Mouse (Mus musculus) heart, embryonic 12.5 days (tissue): ENCODE results near the gene Armc10. TPM values are rescaled to one million over a fixed set of nuclear protein-coding genes. Genes with fewer than 3 reads are reported as not detected.
"Not testable (repeated sequence)": the region's sequence is repeated elsewhere in the genome, so short reads cannot be mapped to it uniquely, and the experiment has no call there.

Experiments
- ATAC-seq: fragments of 200-750 bp; cut with Nextera tagmentation; 2 replicates; pipeline ENCODE4 v1.8.0; 2017; ENCODE audit warnings: moderate TSS enrichment, moderate library complexity; ENCODE audit not compliant: insufficient number of reproducible peaks, low FRiP score
- H3K27ac ChIP-seq: fragments of 300-500 bp; sonication (generic); 2 replicates; pipeline ENCODE4 v1.5.1; 2016; ENCODE audit warnings: mild to moderate bottlenecking, moderate library complexity; ENCODE audit not compliant: poor library complexity, severe bottlenecking
- H3K27me3 ChIP-seq: fragments of 300-500 bp; sonication (generic); replicated peaks from 2 replicates; pipeline ENCODE4 v1.6.1; 2016; ENCODE audit warnings: mild to moderate bottlenecking, moderate library complexity
- H3K36me3 ChIP-seq: fragments of 300-500 bp; sonication (generic); 2 replicates; pipeline ENCODE4 v1.6.1; 2016; ENCODE audit warnings: mild to moderate bottlenecking, moderate library complexity
- H3K4me1 ChIP-seq: fragments of 300-500 bp; sonication (generic); replicated peaks from 2 replicates; pipeline ENCODE4 v1.6.1; 2016; ENCODE audit warnings: mild to moderate bottlenecking
- H3K4me2 ChIP-seq: fragments of 300-500 bp; sonication (generic); 2 replicates; pipeline ENCODE4 v1.6.1; 2016; ENCODE audit warnings: mild to moderate bottlenecking, moderate library complexity
- H3K4me3 ChIP-seq: fragments of 300-500 bp; sonication (generic); 2 replicates; pipeline ENCODE4 v1.5.1; 2016; ENCODE audit warnings: mild to moderate bottlenecking
- H3K9ac ChIP-seq: fragments of 300-500 bp; sonication (generic); 2 replicates; pipeline ENCODE4 v1.6.1; 2016; ENCODE audit warnings: mild to moderate bottlenecking, moderate library complexity
- H3K9me3 ChIP-seq: fragments of 300-500 bp; sonication (generic); replicated peaks from 2 replicates; pipeline ENCODE4 v1.6.1; 2016; ENCODE audit warnings: mild to moderate bottlenecking, moderate library complexity
- WGBS: fragments of 180-500 bp; shearing (Covaris S2); methylation state at CpG from one replicate; pipeline ENCODE4 v1.1.7; 2016; 5-methylcytosine and 5-hydroxymethylcytosine counted together
- polyA plus RNA-seq: library from polyadenylated mRNA; unstranded; fragments of >200 nt; fragmentation: Nextera tagmentation; extraction: Ambion mirVana; gene quantifications from 2 replicates; pipeline ENCODE4 v1.2.1, GENCODE M21; 2016

Gene Armc10
- polyA plus RNA-seq, 1 experiment from 2014 or later, result 21.7 TPM

- Histone ChIP-seq H3K4me3 (no peak overlapping the region), H3K4me2 (no peak overlapping the region), H3K9ac (no peak overlapping the region), H3K9me3 (peaks cover 9% of the 10 kb centered on the region), H3K4me1 (0 out of 2 replicates have a peak, but pooled peaks cover 4% of the 10 kb centered on the region), H3K27ac (no peak overlapping the region), H3K27me3 (0 out of 2 replicates have a peak, but pooled peaks cover under 1% of the 10 kb centered on the region), H3K36me3 (no peaks in the 10 kb centered on the region)
- 87% methylated on average over 4 of the region's 4 CpGs for WGBS
- no peak for ATAC-seq
Observed at GRCm38 (mm10) chr5:21706546-21706945, 60.9 kb downstream of the Armc10 start.

DNA sequence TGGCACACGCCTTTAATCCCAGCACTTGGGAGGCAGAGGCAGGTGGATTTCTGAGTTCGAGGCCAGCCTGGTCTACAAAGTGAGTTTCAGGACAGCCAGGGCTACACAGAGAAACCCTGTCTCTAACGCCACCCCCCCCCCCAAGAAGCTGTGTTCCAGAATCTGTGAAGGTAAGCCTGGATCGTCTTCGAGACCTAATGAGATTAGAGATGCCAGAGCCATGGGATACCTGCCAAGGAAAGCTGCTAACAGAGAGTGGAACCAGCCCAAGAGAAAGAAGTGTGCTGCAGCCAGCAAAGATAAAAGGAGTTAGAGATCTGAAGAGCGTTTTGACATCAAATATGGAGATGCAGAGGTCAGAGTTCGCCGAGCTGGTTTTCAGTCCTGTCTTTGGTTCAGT lies 62.4 kb downstream of the Armc10 start:
- H3K4me3 ChIP-seq, ATAC-seq: not testable (repeated sequence)
- WGBS, result 78% methylated on average over 8 of the region's 8 CpGs

More for the DNA sequence above, 62.4 kb downstream of the Armc10 start:
- H3K27ac ChIP-seq, H3K9ac ChIP-seq, H3K9me3 ChIP-seq, H3K4me1 ChIP-seq, H3K27me3 ChIP-seq, H3K36me3 ChIP-seq, H3K4me2 ChIP-seq: not testable (repeated sequence)

Other genes starting within 250 kb of the Armc10 start
- gene Ccdc146, start 221.1 kb upstream of the Armc10 start, polyA plus RNA-seq, result 1.3 and 2.1 TPM in 2 replicates
- gene Fam185a, start 220.9 kb upstream of the Armc10 start, polyA plus RNA-seq, result 9.4 and 10.1 TPM in 2 replicates
- 6.6 and 7.8 TPM in 2 replicates for gene Lrrc17, start 102.3 kb upstream of the Armc10 start, polyA plus RNA-seq
- gene Fbxl13, start 179 bp upstream of the Armc10 start, polyA plus RNA-seq, result 0.10 and 0.19 TPM in 2 replicates
- gene Napepld, start 55.6 kb downstream of the Armc10 start, polyA plus RNA-seq, result 5.4 and 6.9 TPM in 2 replicates
- gene Pmpcb, start 91.3 kb downstream of the Armc10 start, polyA plus RNA-seq, result 131 and 136 TPM in 2 replicates
- gene Dnajc2, start 139.4 kb downstream of the Armc10 start, polyA plus RNA-seq, result 63.0 and 63.6 TPM in 2 replicates
- 151 and 157 TPM in 2 replicates for gene Psmc2, start 139.5 kb downstream of the Armc10 start, polyA plus RNA-seq
- gene Slc26a5, start 219.8 kb downstream of the Armc10 start, polyA plus RNA-seq, result not detected in 2 replicates